Mouse (Mus musculus) liver, embryonic 14 days (tissue): Measurements from ENCODE around the gene Svop. TPM values are rescaled to one million over a fixed set of nuclear protein-coding genes. Genes with fewer than 3 reads are reported as not detected.

ENCODE experiments used
- polyA plus RNA-seq: library from polyadenylated mRNA; depleted of rRNA; stranded (reverse); fragments of >200 nt; gene quantifications from 2 replicates; pipeline ENCODE4 v1.2.3, GENCODE M21; 2012; rRNA removed

Svop gene
- 0.01 TPM in 1 of 2 replicates, not detected in the other for polyA plus RNA-seq

DNA sequence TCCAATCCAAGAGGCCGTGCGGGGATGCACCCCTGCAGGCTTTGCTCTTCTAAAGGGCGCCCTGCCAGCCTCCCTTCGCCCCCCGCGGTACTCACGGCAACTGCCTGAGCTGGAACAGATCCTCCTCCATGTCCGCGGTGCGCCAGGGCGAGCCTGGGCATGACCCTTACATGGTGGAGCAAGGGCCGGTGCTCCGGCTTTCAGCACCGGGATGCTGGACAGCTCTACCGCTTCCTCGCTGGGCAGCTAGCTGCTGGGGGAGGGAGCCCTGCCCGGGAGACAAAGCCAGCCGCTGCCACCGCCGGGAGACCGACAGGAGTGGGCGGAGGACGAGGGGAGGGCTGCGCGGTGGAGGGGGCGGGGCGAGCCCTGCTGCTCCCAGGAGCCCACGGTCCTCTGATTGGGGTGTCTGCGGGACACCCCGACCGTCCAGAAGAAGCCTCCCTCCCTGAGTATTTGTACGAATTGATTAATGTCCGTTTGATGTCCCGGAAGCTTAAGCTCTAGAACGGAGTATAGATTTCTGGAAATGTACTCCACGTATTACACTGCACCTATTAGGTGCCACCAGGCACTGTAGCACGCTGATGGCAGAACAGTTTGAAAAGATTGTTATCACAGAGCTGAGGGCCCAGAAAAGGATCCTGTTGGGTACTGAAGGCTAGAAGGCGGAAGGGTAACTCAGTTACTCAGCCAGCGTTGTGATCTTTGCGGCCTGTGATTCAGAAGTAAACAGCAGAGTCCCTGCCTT, at the start of gene Svop:
Svop (minus strand) TSS at position 514 of the 751 bp plus-strand sequence.

GRCm38 (mm10) chr5:114130211-114130605, 38.8 kb upstream of the Svop start, which contains the start of gene Ung:
TSS of gene Ung (plus strand) at chr5:114130386.

DNA sequence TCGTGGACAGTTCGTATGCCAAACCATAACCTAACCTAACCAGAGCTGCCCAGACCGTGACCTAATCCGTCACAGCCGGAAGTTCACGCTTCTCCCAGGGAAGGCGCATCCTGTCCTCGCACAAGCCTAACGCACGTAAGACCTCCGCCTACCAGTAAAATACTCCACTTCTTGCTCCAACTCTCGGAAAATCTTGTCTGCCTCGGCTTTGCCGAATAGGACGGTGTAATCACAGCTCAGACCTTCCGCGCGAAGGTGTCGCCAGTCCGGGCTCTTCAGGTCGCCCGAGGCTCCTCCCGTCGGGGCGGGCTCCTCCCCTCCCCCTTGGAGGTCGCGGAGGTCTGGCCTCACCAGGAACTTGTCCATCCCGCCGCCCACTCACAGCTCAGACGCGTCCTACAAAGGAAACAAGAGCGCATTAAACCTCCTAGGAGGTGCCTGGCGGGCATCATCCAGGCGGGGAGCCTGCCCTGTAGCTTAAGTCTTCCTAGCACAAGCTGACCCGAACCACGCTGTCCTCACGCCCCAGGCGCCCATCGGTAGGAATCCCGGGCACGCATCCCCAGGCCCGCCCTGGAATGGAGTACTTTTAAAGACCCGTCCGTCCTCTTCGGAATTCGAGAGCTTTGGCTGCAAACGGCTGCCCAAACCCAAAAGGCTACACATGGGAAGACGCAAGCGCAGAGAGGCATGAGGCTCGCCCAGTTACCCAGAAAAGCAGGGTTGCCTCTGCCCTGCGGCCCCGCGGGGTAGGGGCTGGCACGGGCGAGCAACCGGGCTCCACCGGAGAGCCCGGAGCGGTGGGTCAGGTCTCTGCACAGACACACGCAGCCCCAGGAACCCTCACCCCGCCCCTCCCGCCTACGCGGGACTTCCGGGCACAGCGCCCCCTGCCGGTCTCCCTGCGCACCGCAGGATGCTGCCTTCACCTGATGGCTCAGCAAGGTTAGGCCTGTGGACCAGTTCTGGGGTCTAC, 36.3 kb upstream of the Svop start, which contains the start of gene Alkbh2:
Alkbh2 (minus strand) TSS at position 845 of the 976 bp plus-strand sequence.

DNA sequence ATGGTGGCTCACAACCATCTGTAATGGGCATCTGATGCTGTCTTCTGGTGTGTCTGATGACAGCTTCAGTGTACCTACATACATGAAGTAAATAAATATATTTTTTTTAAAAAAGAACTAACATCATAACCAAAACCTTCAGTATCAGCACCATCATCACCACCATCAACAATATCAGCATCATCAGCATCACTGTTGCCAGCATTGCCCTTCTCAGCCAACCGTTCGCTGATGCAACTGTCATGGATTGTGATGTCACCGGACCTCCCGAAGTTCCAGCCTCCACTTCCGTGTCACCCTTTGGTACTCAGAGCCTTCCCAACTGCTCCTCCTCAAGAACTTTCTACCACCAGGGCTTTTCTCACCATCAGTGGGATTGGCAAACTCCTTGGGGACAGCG, 26.2 kb downstream of the Svop start, which contains the start of gene Usp30:
Usp30 (plus strand) TSS at position 301 of the 400 bp plus-strand sequence.

DNA sequence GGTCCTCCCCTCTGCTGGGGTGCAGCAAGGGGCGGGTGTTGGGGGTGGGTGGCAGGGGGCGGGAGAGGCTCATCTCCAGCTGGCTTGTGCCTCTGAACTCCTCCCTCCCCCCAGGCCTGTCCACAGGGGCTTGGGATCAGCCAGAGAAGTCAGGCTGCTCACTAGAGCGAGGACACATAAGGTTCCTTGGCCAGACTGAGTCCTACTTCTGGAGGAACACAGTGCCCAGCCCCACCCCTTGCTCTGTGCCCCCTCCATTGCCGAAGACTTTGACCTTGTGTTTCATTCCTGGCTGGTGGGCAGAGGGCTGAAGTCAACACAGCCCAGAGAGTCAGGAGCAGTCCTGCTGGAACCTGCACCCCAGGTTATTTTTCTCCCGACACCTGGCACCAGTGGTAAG, 87.8 kb downstream of the Svop start, which contains the start of gene Dao:
Dao (plus strand) TSS at position 162 of the 400 bp plus-strand sequence.

DNA sequence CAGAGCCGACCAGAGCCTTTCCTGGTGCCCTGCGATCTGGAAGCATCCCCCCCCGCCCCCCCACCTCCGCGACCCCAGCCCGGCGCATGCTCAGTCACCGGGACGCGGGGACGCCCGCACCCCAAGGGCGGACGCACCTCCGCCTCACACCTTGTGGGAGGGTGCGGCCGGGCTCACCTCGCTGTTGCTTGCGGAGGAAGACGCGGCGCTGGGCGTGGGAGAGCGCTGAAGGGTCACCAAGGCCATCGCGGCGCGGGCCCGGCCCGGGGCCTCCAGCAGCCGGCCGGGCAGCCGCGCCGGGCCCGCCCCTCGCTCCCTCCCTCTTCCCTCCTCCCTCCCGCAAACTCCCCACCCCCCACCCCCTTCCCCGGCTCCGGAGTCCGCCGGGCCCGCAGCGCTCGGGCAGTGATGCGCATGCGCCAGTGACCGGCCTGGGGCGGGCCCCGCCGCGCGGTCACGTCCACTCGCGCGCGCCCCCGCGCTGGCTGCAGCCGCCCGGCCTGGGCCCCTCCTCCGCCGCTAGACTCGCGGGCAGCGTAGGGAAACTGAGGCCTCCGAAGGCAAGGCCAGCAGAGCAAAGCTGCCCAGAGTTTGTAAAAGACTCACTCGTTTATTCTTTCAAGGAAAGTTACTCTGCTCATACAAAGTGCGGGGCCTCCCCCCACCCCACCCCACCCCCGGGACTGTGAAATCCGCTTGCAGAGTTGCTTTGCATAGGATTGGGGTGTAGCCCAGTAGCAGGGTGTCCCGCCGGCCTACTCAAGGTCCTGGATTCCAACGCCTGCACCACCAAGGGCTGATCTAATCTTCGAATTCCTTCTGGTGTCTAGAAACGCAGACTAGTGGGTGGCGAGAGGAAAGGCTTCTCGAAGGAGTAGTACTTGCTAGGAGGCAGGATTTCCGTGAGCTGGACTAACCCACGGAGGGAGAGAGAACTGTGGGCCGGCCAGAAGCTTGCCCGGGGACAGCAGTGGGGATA, 97.6 kb downstream of the Svop start, which contains the start of gene Ssh1:
Ssh1 (minus strand) TSS at position 408 of the 979 bp plus-strand sequence.

Other genes starting within 250 kb of the Svop start
- gene Coro1c, start 182.8 kb downstream of the Svop start, polyA plus RNA-seq, result 25.3 and 27.4 TPM in 2 replicates
- gene Ssh1, start 97.7 kb downstream of the Svop start, polyA plus RNA-seq, result 4.8 and 5.0 TPM in 2 replicates
- 0.02 and 0.06 TPM in 2 replicates for gene Dao, start 87.9 kb downstream of the Svop start, polyA plus RNA-seq
- gene Usp30, start 26.1 kb downstream of the Svop start, polyA plus RNA-seq, result 3.7 TPM in 2 replicates
- 3.2 and 4.1 TPM in 2 replicates for gene Alkbh2, start 36.6 kb upstream of the Svop start, polyA plus RNA-seq
- 13.1 and 14.4 TPM in 2 replicates for gene Ung, start 38.8 kb upstream of the Svop start, polyA plus RNA-seq
- gene Acacb, start 55.0 kb upstream of the Svop start, polyA plus RNA-seq, result 0.14 and 0.22 TPM in 2 replicates
- not detected in 2 replicates for gene Foxn4, start 182.2 kb upstream of the Svop start, polyA plus RNA-seq
- 0.10 and 0.14 TPM in 2 replicates for gene Myo1h, start 197.6 kb upstream of the Svop start, polyA plus RNA-seq